Mouse (Mus musculus) erythroblast, adult 5-6 weeks (primary cell): ENCODE data around the gene Hnf1b. TPM values are rescaled to one million over a fixed set of nuclear protein-coding genes. Genes with fewer than 3 reads are reported as not detected.

ENCODE experiments used
- total RNA-seq, 2 experiments: library from RNA; stranded (forward) in 1 of 2; stranded (reverse) in 1 of 2; fragments of 150-400 nt in 1 of 2; fragments of 200-764, 138-1000 nt in 1 of 2; gene quantifications; 2 replicates each; pipeline versions ENCODE4 v1.2.3 to v1.2.4; 2015 to 2017; ENCODE audit warnings: low replicate concordance in 2 of 2

Hnf1b gene
- total RNA-seq, 2 experiments from 2014 or later = not detected

Other genes with a start within 250 kb of the Hnf1b start
- gene Rpl9-ps1, start 204.4 kb upstream of the Hnf1b start, total RNA-seq (2015; ENCODE audit: low replicate concordance) = not detected in 2 replicates
- not detected in 2 replicates for gene Rpl9-ps1, start 204.4 kb upstream of the Hnf1b start, total RNA-seq (2017; ENCODE audit: low replicate concordance)
- 48.7 and 55.7 TPM in 2 replicates for gene Ccl3, start 200.7 kb upstream of the Hnf1b start, total RNA-seq (2015; ENCODE audit: low replicate concordance)
- gene Ccl3, start 200.7 kb upstream of the Hnf1b start, total RNA-seq (2017; ENCODE audit: low replicate concordance) = 13.4 and 27.3 TPM in 2 replicates
- gene Ccl4, start 187.5 kb upstream of the Hnf1b start, total RNA-seq (2015; ENCODE audit: low replicate concordance) = 4.2 and 4.4 TPM in 2 replicates
- 5.0 and 9.3 TPM in 2 replicates for gene Ccl4, start 187.5 kb upstream of the Hnf1b start, total RNA-seq (2017; ENCODE audit: low replicate concordance)
- gene Wfdc17, start 146.1 kb upstream of the Hnf1b start, total RNA-seq (2015; ENCODE audit: low replicate concordance) = 22.7 and 23.4 TPM in 2 replicates
- 4.5 TPM in 1 of 2 replicates, not detected in the other for gene Wfdc17, start 146.1 kb upstream of the Hnf1b start, total RNA-seq (2017; ENCODE audit: low replicate concordance)
- not detected in 2 replicates for gene Wfdc18, start 141.0 kb upstream of the Hnf1b start, total RNA-seq (2015; ENCODE audit: low replicate concordance)
- not detected in 2 replicates for gene Wfdc18, start 141.0 kb upstream of the Hnf1b start, total RNA-seq (2017; ENCODE audit: low replicate concordance)
- gene Wfdc21, start 103.1 kb upstream of the Hnf1b start, total RNA-seq (2015; ENCODE audit: low replicate concordance) = 203 and 278 TPM in 2 replicates
- gene Wfdc21, start 103.1 kb upstream of the Hnf1b start, total RNA-seq (2017; ENCODE audit: low replicate concordance) = 146 and 210 TPM in 2 replicates
- gene Heatr6, start 96.4 kb upstream of the Hnf1b start, total RNA-seq (2015; ENCODE audit: low replicate concordance) = 2.5 and 3.8 TPM in 2 replicates
- gene Heatr6, start 96.4 kb upstream of the Hnf1b start, total RNA-seq (2017; ENCODE audit: low replicate concordance) = 2.0 and 6.8 TPM in 2 replicates
- gene Ddx52, start 92.0 kb downstream of the Hnf1b start, total RNA-seq (2015; ENCODE audit: low replicate concordance) = 9.6 and 13.8 TPM in 2 replicates
- gene Ddx52, start 92.0 kb downstream of the Hnf1b start, total RNA-seq (2017; ENCODE audit: low replicate concordance) = 17.6 and 19.3 TPM in 2 replicates
- gene Synrg, start 114.4 kb downstream of the Hnf1b start, total RNA-seq (2015; ENCODE audit: low replicate concordance) = 10.0 and 11.0 TPM in 2 replicates
- 6.1 and 8.9 TPM in 2 replicates for gene Synrg, start 114.4 kb downstream of the Hnf1b start, total RNA-seq (2017; ENCODE audit: low replicate concordance)
- not detected in 2 replicates for gene Dusp14, start 219.2 kb downstream of the Hnf1b start, total RNA-seq (2015; ENCODE audit: low replicate concordance)
- not detected in 2 replicates for gene Dusp14, start 219.2 kb downstream of the Hnf1b start, total RNA-seq (2017; ENCODE audit: low replicate concordance)